Mouse (Mus musculus): ENCODE data around the gene Dixdc1. TPM values are rescaled to one million over a fixed set of nuclear protein-coding genes. Genes with fewer than 3 reads are reported as not detected.

Dixdc1 gene
- 3.8 and 4.7 TPM in 2 replicates for polyA plus RNA-seq (2012; rRNA removed)

DNA sequence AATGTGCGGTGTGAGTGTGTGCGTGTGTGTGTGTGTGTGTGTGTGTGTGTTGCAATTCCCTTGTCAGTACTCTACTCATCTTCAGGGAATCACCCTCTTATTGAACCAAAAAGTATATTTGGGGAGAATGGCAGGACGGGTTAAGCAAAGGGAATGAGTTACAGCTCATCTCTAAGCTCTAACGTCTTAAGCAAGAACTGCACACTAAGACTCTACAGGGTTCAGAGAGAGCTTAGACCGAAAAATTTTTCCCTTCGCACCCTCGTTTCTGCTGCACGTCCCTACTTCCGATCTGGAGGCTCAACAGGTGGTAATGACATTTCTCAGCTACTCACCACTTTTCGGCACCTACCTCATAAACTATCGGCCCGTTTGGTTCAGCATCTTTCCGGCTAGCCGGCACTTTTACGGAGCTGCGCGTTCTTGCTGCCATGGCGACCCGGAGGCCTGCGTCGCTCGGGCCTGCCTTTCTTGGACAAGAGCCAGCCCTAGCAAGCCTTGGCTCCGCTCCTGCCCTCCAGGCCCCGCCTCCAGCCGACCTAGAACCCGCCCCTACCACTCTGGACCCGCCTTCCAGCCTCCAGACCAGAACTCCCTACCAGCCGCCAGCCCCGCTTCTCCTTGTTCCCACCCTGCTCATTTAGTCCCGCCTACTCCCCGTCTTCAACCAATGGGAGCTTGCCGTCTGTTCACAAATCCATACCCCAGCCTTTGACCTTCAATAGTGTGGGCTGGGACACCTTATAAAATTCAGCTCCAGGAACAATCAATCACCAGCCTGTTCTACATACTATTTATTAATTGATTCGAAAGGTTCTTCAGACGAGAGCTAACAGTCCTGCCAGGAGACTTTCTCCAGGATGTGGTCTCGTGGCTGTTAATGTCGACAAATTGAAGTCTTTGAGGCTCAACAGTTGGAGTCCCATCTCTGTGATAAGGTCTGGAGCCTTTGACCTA is at the start of gene Dixdc1:
Dixdc1 (minus strand) TSS at position 604 of the 957 bp plus-strand sequence.

DNA sequence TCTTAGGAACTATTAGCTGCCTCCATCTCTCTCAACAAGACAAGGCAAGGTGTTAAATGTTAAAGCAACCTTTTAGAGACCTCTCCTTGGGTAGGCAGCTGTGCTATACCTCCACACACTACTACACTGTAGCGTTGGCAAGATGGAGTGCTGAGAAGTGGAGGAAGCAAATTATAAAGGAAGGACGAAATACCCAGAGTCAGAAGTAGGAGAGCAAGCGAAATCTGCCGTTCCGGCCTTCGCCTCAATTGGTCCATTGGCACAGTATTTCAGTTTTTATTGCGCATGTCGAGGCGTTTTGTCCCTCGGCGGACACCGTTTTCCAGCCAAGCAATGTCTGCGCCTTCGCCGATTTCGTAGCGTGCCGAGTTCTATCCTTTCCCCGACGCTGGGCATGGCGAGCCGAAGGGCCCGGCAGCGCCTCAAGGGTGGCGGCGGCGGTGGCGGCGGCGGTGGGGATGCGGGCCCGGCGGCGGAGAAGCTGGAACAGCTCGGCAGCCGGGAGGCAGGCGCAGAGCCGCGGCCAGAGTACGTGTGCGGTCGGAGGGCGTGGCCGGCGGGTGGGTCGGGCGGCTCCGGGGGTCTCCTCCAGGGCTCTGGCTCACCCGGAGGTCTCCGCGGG is 35.8 kb upstream of the Dixdc1 start, which contains the start of the genes Alg9 and 1110032A03Rik:
Alg9 (plus strand) TSS at position 29 of the 622 bp plus-strand sequence.
1110032A03Rik (minus strand) TSS at position 530 of the 622 bp plus-strand sequence.

DNA sequence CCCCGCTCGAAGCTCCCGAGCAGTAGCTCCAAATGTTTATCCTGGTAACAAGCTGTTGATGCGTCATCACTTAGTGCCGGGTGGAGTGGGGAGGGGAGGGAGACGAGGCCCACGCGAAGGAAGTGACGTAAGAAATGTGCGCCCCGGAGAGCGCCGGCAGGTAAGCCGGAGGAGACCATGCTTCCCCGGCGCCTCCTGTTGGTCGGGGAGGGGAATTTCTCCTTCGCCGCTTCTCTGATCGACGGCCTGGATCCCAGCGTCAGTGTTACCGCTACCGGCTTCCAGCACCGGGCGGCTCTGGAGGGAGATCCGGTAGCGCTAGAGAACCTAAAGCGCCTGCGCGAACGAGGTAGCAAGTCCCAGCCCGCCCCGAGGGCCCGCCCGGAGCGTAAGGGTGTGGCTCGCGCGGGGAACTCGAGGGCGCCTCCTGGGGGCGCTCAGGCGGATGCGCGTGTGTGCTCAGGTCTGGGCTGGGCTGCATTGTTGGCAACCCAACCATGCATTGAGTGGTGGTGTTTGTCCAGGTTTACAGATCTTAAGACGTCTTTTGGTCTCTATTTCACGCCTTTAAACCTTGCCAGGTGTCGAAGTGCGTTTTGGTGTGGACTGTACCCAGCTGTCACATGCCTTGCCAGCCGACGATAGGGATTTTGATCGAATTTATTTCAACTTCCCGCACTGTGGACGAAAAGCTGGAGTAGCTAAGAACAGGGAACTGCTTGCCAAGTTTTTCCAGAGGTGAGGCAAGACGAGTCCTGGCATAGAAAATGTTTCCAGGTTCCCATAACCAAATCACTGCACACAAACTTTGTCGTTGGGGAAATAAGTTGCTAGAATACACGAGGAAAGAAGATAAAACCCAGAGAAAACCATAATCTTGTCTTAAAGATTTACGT is 29.0 kb upstream of the Dixdc1 start, which contains the start of gene Fdxacb1:
Fdxacb1 (plus strand) TSS at position 130 of the 896 bp plus-strand sequence.

DNA sequence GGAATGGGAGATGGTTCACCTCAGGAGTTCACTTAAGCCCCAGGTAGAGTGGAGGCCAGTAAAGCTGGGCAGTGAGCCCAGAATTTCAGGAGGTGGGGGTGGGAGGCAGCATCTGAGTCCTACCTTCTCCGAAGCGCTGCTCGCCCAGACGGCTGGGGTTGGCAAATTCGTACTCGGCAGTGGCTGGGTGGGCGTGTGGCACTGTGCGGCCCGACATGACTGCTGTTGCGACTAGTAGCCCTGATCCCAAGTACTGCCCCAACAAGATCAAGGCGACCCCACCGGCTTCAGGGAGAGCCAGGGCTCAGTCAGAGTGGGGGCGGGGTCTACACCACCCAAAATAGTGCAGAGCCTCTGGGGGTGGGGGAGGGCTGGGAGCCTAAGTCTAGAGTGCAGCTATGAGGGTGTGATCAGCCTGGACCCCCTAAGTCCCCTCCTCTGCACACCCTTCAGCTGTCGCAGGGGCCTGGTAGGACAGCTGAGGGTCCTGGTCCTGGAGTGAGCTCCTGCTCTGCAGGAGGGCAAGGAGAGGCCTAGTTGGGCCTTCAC is 12.8 kb upstream of the Dixdc1 start, which contains the start of gene Hspb2:
Hspb2 (minus strand) TSS at position 301 of the 549 bp plus-strand sequence.

DNA sequence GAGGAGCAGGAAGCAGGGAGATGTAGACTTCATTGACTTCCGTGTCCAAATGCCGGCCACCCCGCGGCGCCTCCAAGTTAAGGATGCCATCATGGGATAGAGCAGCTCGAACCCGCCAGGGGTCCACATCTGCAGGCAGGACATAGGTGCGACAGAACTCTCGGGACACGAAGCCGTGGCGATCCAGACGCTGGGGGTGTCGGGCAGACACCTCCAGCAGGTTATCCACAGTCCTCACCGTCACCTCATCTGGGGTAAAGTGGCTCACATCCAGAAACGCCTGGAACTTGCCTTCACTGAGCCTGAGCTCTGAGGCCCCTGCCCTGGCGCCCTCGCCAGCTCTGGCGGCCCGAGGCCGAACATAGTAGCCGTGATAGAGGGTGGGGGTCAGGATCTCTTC is 12.0 kb upstream of the Dixdc1 start, which contains the start of gene Cryab:
Cryab (plus strand) TSS at position 3 of the 400 bp plus-strand sequence.

DNA sequence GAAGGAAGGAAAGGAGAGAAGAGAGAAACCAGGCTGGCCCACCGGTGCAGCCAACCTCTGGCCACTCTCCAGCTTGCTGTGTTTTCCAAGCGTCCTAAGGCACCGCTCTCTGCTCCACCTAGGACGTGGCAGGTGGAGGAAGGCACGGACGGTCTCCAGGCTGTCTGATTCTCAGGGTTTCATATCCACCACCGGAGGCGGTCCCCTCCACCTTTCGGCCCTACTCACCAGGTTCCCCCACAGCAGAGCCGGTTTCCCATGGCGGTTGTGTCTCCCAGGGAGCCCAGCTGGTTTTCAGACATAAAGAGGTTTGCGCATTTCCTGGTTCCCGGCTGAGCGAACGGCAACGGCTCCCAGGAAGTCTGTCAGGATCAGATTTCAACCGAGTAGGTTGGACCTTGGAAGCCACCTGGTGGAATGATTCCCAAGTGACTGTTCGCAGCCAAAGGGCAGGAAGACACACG is 6.9 kb upstream of the Dixdc1 start, which contains the start of gene 2310030G06Rik:
2310030G06Rik (minus strand) TSS at position 323 of the 464 bp plus-strand sequence.

DNA sequence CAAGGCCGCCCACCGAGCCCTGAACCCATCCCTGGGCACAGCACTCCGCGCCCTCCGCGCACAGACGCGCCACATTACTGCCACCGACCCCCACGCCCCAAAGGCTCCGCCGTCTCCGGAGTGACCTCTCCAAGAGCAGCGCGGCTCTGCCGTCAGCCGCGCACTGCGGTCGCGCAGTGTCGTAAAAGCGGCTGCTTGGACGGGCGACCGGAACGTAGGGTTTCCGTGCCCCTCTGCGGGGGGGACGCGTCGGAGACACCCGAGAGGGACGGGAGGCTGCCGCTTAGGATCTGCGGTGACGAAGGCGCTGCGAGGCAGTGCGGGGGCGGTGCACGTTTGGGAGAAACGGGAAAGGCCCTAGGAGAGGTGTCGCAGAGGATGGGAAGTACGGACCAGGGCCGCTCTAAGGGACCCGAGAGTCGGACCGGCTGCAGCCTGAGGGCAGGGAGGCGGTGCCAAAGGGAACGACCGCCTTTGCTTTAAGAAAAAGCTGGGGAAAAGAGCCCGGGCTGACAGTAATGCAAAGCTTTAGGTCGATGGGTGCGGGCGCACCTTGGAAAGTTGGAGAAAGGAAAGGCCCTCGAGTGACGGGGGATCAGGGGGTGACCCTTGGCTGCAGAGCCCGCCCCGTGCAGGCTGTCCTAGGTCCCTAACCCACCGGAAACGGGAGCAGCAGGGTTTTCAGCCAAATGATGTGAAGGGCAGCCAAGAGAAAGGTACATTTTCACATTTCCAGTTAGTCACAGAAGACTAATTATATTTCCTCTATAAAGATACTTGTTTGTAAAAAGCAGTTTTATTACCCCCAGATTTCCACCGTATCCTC is 79.7 kb downstream of the Dixdc1 start, which contains the start of gene Dlat:
Dlat (minus strand) TSS at position 389 of the 826 bp plus-strand sequence.

DNA sequence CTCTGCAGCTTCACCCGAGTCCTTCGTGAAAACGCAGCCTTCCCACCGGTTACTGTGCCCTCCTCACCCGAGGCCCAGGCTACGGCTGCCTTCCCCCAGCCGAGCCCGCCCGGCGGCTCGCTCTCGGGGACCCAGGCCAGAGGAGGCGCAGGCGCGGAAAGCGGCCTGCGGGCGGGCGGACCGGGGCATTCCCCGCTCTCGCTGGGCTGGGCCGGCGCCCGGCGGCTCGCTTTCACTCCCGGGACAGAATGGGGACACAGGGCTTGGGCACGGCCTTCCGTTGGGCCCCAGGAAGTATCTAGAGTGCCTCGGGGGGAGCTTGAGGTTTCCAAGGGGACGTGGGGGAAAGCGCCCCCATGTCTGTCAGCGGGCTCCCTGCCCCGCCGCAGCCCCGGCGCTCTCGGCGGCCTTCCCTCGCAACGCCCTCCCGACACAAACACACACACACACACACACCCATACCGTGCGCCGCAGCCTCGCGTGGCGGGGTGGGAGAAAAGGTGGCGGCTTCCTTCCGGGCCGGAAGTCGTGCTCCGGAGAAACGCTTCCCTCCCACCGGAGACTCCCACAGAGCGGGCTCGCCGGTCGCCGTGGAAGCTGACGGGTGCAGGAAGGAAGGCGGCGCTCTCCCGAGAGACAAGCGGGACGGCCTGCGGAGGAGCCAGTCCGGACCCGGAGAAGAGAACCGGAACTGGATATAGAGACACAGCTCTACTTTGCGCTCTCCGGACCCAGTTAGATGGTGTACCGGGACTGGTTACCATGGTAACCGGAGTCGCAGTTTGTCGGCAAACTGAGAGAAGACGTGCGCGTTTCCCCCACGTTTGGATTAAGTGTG is 122.3 kb downstream of the Dixdc1 start, which contains the start of the genes Pih1d2 and Nkapd1:
Pih1d2 (plus strand) TSS at position 556 of the 838 bp plus-strand sequence.
Nkapd1 (minus strand) TSS at position 699 of the 838 bp plus-strand sequence.

Other genes with a start within 250 kb of the Dixdc1 start
- gene Plet1, start 245.0 kb downstream of the Dixdc1 start, polyA plus RNA-seq (2012; rRNA removed): 0.92 and 1.3 TPM in 2 replicates
- gene Pts, start 210.8 kb downstream of the Dixdc1 start, polyA plus RNA-seq (2012; rRNA removed): 29.6 and 30.3 TPM in 2 replicates
- gene Il18, start 184.7 kb downstream of the Dixdc1 start, polyA plus RNA-seq (2012; rRNA removed): 10.0 and 12.3 TPM in 2 replicates
- 1.4 and 2.0 TPM in 2 replicates for gene Bco2, start 184.3 kb downstream of the Dixdc1 start, polyA plus RNA-seq (2012; rRNA removed)
- not detected in 2 replicates for gene Tex12, start 178.2 kb downstream of the Dixdc1 start, polyA plus RNA-seq (2012; rRNA removed)
- 266 and 282 TPM in 2 replicates for gene Sdhd, start 135.7 kb downstream of the Dixdc1 start, polyA plus RNA-seq (2012; rRNA removed)
- gene Timm8b, start 135.6 kb downstream of the Dixdc1 start, polyA plus RNA-seq (2012; rRNA removed): 159 and 160 TPM in 2 replicates
- 0.37 and 0.52 TPM in 2 replicates for gene Pih1d2, start 122.2 kb downstream of the Dixdc1 start, polyA plus RNA-seq (2012; rRNA removed)
- gene Nkapd1, start 122.1 kb downstream of the Dixdc1 start, polyA plus RNA-seq (2012; rRNA removed): 4.4 and 4.5 TPM in 2 replicates
- 15.9 and 18.7 TPM in 2 replicates for gene Dlat, start 79.7 kb downstream of the Dixdc1 start, polyA plus RNA-seq (2012; rRNA removed)
- gene 2310030G06Rik, start 7.0 kb upstream of the Dixdc1 start, polyA plus RNA-seq (2012; rRNA removed): 7.6 and 9.8 TPM in 2 replicates
- gene Cryab, start 11.8 kb upstream of the Dixdc1 start, polyA plus RNA-seq (2012; rRNA removed): 3.7 and 5.2 TPM in 2 replicates
- gene Hspb2, start 12.8 kb upstream of the Dixdc1 start, polyA plus RNA-seq (2012; rRNA removed): 1.3 and 1.4 TPM in 2 replicates
- gene Fdxacb1, start 28.7 kb upstream of the Dixdc1 start, polyA plus RNA-seq (2012; rRNA removed): 3.5 and 3.6 TPM in 2 replicates
- 8.5 TPM in 2 replicates for gene Alg9, start 35.5 kb upstream of the Dixdc1 start, polyA plus RNA-seq (2012; rRNA removed)
- 22.5 and 25.7 TPM in 2 replicates for gene 1110032A03Rik, start 36.0 kb upstream of the Dixdc1 start, polyA plus RNA-seq (2012; rRNA removed)
- gene Ppp2r1b, start 105.8 kb upstream of the Dixdc1 start, polyA plus RNA-seq (2012; rRNA removed): 14.1 and 14.4 TPM in 2 replicates